Mouse (Mus musculus) MEL (cell line): Measurements from ENCODE around the gene Ubash3b. TPM values are rescaled to one million over a fixed set of nuclear protein-coding genes. Genes with fewer than 3 reads are reported as not detected.

Source experiments
- DNase-seq: peaks from one replicate; pipeline ENCODE4 v3.0.0; 2011; ENCODE audit warnings: low read depth, low spot score
- H3K27ac ChIP-seq: 2 replicates; pipeline ENCODE4 v1.5.1; 2012; ENCODE audit warnings: low read depth, mild to moderate bottlenecking, control low read depth, low read length, moderate library complexity; ENCODE audit not compliant: control insufficient read depth
- H3K27me3 ChIP-seq, 2 experiments: fragments of 150-350 bp in 1 of 2; sonication (generic) in 1 of 2; 2 replicates each; pipeline ENCODE4 v1.6.1; 2012; ENCODE audit warnings: low read length in 2 of 2, mild to moderate bottlenecking in 2 of 2, improper control_type of control experiment in 1 of 2, moderate library complexity in 1 of 2; ENCODE audit not compliant: insufficient read depth in 2 of 2, control insufficient read depth in 1 of 2
- H3K36me3 ChIP-seq, 2 experiments: 2 replicates each; pipeline ENCODE4 v1.6.1; 2012 to 2014; ENCODE audit warnings: low read length in 2 of 2, improper control_type of control experiment in 1 of 2, inconsistent platforms in 1 of 2, mild to moderate bottlenecking in 1 of 2; ENCODE audit not compliant: insufficient read depth in 2 of 2, control insufficient read depth in 1 of 2
- H3K4me1 ChIP-seq, 2 experiments: fragments of 150-350 bp in 1 of 2; sonication (generic) in 1 of 2; 2 replicates each; pipeline ENCODE4 v1.6.1; 2012; ENCODE audit warnings: low read length in 2 of 2, improper control_type of control experiment in 1 of 2, mild to moderate bottlenecking in 1 of 2; ENCODE audit not compliant: insufficient read depth in 2 of 2, control insufficient read depth in 1 of 2
- H3K4me3 ChIP-seq, 2 experiments: fragments of 150-350 bp in 1 of 2; sonication (generic) in 1 of 2; 2 replicates each; pipeline ENCODE4 v1.5.1; 2012; ENCODE audit warnings: low read depth in 2 of 2, low read length in 2 of 2, mild to moderate bottlenecking in 2 of 2, moderate library complexity in 2 of 2, control low read depth in 1 of 2, improper control_type of control experiment in 1 of 2; ENCODE audit not compliant: control insufficient read depth in 1 of 2, insufficient read depth in 1 of 2
- H3K79me2 ChIP-seq: 2 replicates; pipeline ENCODE4 v1.6.1; 2012; ENCODE audit warnings: mild to moderate bottlenecking, low read length, moderate library complexity; ENCODE audit not compliant: control insufficient read depth, poor library complexity, insufficient read depth
- H3K9ac ChIP-seq: 2 replicates; pipeline ENCODE4 v1.6.1; 2012; ENCODE audit warnings: low read depth, mild to moderate bottlenecking, control low read depth, low read length, moderate library complexity; ENCODE audit not compliant: control insufficient read depth, poor library complexity, severe bottlenecking
- H3K9me3 ChIP-seq: fragments of 150-350 bp; sonication (generic); replicated peaks from 2 replicates; pipeline ENCODE4 v1.6.1; 2012; ENCODE audit warnings: mild to moderate bottlenecking, low read length, improper control_type of control experiment, moderate library complexity; ENCODE audit not compliant: insufficient read depth
- BHLHE40 ChIP-seq: IDR thresholded peaks from 2 replicates; pipeline ENCODE4 v1.6.1; 2012; ENCODE audit warnings: low read depth, mild to moderate bottlenecking, inconsistent platforms, low read length, improper control_type of control experiment, borderline replicate concordance
- CHD1 ChIP-seq: IDR thresholded peaks from 2 replicates; pipeline ENCODE4 v1.6.1; 2012; ENCODE audit warnings: low read depth, mild to moderate bottlenecking, inconsistent platforms, low read length, improper control_type of control experiment
- CHD2 ChIP-seq: IDR thresholded peaks from 2 replicates; pipeline ENCODE4 v1.6.1; 2011; ENCODE audit warnings: low read length, improper control_type of control experiment
- CTCF ChIP-seq, 3 experiments: IDR thresholded peaks in 2 of 3; conservative IDR thresholded peaks in 1 of 3; 2 replicates each; pipeline ENCODE4 v1.5.1; 2011 to 2012; ENCODE audit warnings: low read length in 3 of 3, low read depth in 2 of 3, mild to moderate bottlenecking in 2 of 3, improper control_type of control experiment in 1 of 3, inconsistent platforms in 1 of 3, mixed read lengths in 1 of 3, moderate library complexity in 1 of 3; ENCODE audit not compliant: control insufficient read depth in 1 of 3, insufficient read depth in 1 of 3, poor library complexity in 1 of 3, severe bottlenecking in 1 of 3
- E2F4 ChIP-seq: IDR thresholded peaks from 2 replicates; pipeline ENCODE4 v1.6.1; 2011; ENCODE audit warnings: low read depth, low read length, improper control_type of control experiment, borderline replicate concordance
- EP300 ChIP-seq, 2 experiments: IDR thresholded peaks; 2 replicates each; pipeline ENCODE4 v1.6.1; 2011; ENCODE audit warnings: improper control_type of control experiment in 2 of 2, low read length in 2 of 2, low read depth in 1 of 2, mild to moderate bottlenecking in 1 of 2
- ETS1 ChIP-seq: IDR thresholded peaks from 2 replicates; pipeline ENCODE4 v1.6.1; 2012; ENCODE audit warnings: low read depth, mild to moderate bottlenecking, inconsistent platforms, low read length, improper control_type of control experiment, moderate library complexity
- GABPA ChIP-seq: IDR thresholded peaks from 2 replicates; pipeline ENCODE4 v1.6.1; 2012; ENCODE audit warnings: low read depth, mild to moderate bottlenecking, inconsistent platforms, low read length, improper control_type of control experiment, moderate library complexity
- GATA1 ChIP-seq: IDR thresholded peaks from 2 replicates; pipeline ENCODE4 v1.6.1; 2011; ENCODE audit warnings: low read depth, low read length, improper control_type of control experiment
- HCFC1 ChIP-seq: IDR thresholded peaks from 2 replicates; pipeline ENCODE4 v1.6.1; 2012; ENCODE audit warnings: low read depth, mild to moderate bottlenecking, inconsistent platforms, low read length, improper control_type of control experiment, moderate library complexity
- JUND ChIP-seq: IDR thresholded peaks from 2 replicates; pipeline ENCODE4 v1.6.1; 2011; ENCODE audit warnings: low read depth, mild to moderate bottlenecking, improper control_type of control experiment, low read length
- KAT2A ChIP-seq: conservative IDR thresholded peaks from 2 replicates; pipeline ENCODE4 v1.6.1; 2012; ENCODE audit warnings: low read depth, low read length, improper control_type of control experiment, inconsistent platforms
- MAX ChIP-seq: IDR thresholded peaks from 2 replicates; pipeline ENCODE4 v1.6.1; 2011; ENCODE audit warnings: low read length, improper control_type of control experiment
- MAZ ChIP-seq: IDR thresholded peaks from 2 replicates; pipeline ENCODE4 v1.6.1; 2012; ENCODE audit warnings: low read depth, mild to moderate bottlenecking, inconsistent platforms, low read length, improper control_type of control experiment
- MEF2A ChIP-seq: IDR thresholded peaks from 2 replicates; pipeline ENCODE4 v1.6.1; 2014; ENCODE audit warnings: low read depth, mild to moderate bottlenecking, inconsistent platforms, low read length, improper control_type of control experiment; ENCODE audit not compliant: poor library complexity, insufficient replicate concordance, severe bottlenecking; ENCODE audit errors: extremely low read depth
- MYB ChIP-seq: IDR thresholded peaks from 2 replicates; pipeline ENCODE4 v1.6.1; 2011; ENCODE audit warnings: mild to moderate bottlenecking, low read depth, low read length, improper control_type of control experiment
- MYC ChIP-seq: IDR thresholded peaks from 2 replicates; pipeline ENCODE4 v1.6.1; 2011; ENCODE audit warnings: low read depth, mild to moderate bottlenecking, low read length, improper control_type of control experiment, moderate library complexity
- NELFE ChIP-seq: IDR thresholded peaks from 2 replicates; pipeline ENCODE4 v1.6.1; 2011; ENCODE audit warnings: low read depth, low read length, improper control_type of control experiment
- POLR2AphosphoS2 ChIP-seq: IDR thresholded peaks from 2 replicates; pipeline ENCODE4 v1.6.1; 2011; ENCODE audit warnings: low read length, improper control_type of control experiment
- POLR2AphosphoS5 ChIP-seq: IDR thresholded peaks from 2 replicates; pipeline ENCODE4 v1.6.1; 2012; ENCODE audit warnings: low read depth, borderline replicate concordance, mild to moderate bottlenecking, inconsistent platforms, low read length, moderate library complexity, mixed read lengths
- RAD21 ChIP-seq: IDR thresholded peaks from 2 replicates; pipeline ENCODE4 v1.6.1; 2011; ENCODE audit warnings: mild to moderate bottlenecking, low read depth, low read length, improper control_type of control experiment
- RCOR1 ChIP-seq: IDR thresholded peaks from 2 replicates; pipeline ENCODE4 v1.6.1; 2012; ENCODE audit warnings: low read depth, mild to moderate bottlenecking, inconsistent platforms, low read length, improper control_type of control experiment
- SIN3A ChIP-seq: IDR thresholded peaks from 2 replicates; pipeline ENCODE4 v1.6.1; 2012; ENCODE audit warnings: low read length, improper control_type of control experiment, inconsistent platforms
- SMC3 ChIP-seq: IDR thresholded peaks from 2 replicates; pipeline ENCODE4 v1.6.1; 2011; ENCODE audit warnings: low read depth, low read length, improper control_type of control experiment
- TAL1 ChIP-seq: IDR thresholded peaks from 2 replicates; pipeline ENCODE4 v1.6.1; 2012; ENCODE audit warnings: mild to moderate bottlenecking, inconsistent platforms, low read length, moderate library complexity, mixed read lengths
- TBP ChIP-seq: IDR thresholded peaks from 2 replicates; pipeline ENCODE4 v1.8.0; 2011; ENCODE audit warnings: low read depth, low read length, improper control_type of control experiment
- TCF12 ChIP-seq: IDR thresholded peaks from 2 replicates; pipeline ENCODE4 v1.6.1; 2014; ENCODE audit warnings: low read depth, mild to moderate bottlenecking, inconsistent platforms, low read length, improper control_type of control experiment, moderate library complexity
- USF1 ChIP-seq: IDR thresholded peaks from 2 replicates; pipeline ENCODE4 v1.6.1; 2014; ENCODE audit warnings: low read depth, mild to moderate bottlenecking, inconsistent platforms, low read length, improper control_type of control experiment, moderate library complexity
- USF2 ChIP-seq, 2 experiments: IDR thresholded peaks; 2 replicates each; pipeline ENCODE4 v1.6.1; 2011 to 2012; ENCODE audit warnings: improper control_type of control experiment in 2 of 2, low read length in 2 of 2, borderline replicate concordance in 1 of 2, inconsistent platforms in 1 of 2, low read depth in 1 of 2, mild to moderate bottlenecking in 1 of 2; ENCODE audit not compliant: insufficient read depth in 1 of 2
- ZC3H11A ChIP-seq: IDR thresholded peaks from 2 replicates; pipeline ENCODE4 v1.6.1; 2012; ENCODE audit warnings: low read depth, mild to moderate bottlenecking, inconsistent platforms, low read length, improper control_type of control experiment
- ZKSCAN1 ChIP-seq: IDR thresholded peaks from 2 replicates; pipeline ENCODE4 v1.6.1; 2012; ENCODE audit warnings: low read depth, mild to moderate bottlenecking, inconsistent platforms, low read length, improper control_type of control experiment, moderate library complexity
- ZNF384 ChIP-seq: IDR thresholded peaks from 2 replicates; pipeline ENCODE4 v1.6.1; 2012; ENCODE audit warnings: low read depth, mild to moderate bottlenecking, inconsistent platforms, low read length, improper control_type of control experiment
- polyA plus RNA-seq, 2 experiments: library from polyadenylated mRNA; stranded (reverse) in 1 of 2; unstranded in 1 of 2; fragments of >175 nt in 1 of 2; fragments of >200 nt in 1 of 2; gene quantifications; 2 replicates each; pipeline versions ENCODE4 v1.2.1 to v1.2.4; 2012; ENCODE audit warnings: low replicate concordance in 2 of 2, low read depth in 1 of 2; ENCODE audit not compliant: insufficient read length in 2 of 2, insufficient read depth in 1 of 2, missing spikeins in 1 of 2
- total RNA-seq: library from RNA; depleted of rRNA; stranded (reverse); fragments of 300-350 nt; gene quantifications from 2 replicates; pipeline ENCODE4 v1.2.3, GENCODE M21; 2012

Gene Ubash3b
- total and polyA plus RNA-seq, 3 experiments, result 5.4 to 11.3 TPM; not detected in 1

DNA sequence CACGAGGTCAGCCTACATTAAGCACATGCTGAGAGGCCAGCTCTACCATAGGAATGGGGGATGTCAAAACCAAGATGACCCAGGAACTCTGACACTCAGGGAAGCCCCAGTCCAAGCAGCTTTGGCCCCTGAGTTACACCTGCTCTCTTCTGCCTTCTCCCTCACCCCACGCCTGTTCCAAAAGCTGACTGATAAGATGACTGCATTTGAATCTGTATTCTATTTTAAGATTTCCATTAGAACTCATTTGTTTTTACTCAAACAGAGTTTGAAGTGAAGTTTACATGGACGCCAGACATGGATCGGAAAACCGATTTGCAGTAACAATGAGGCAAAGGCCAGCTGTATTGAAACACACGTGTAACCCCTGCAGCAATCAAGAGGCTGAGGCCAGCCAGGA lies 41.5 kb downstream of the Ubash3b start:
- Histone ChIP-seq H3K79me2 (no peaks in the 10 kb centered on the region), H3K9ac (no peak overlapping the region), H3K9me3 (no peaks in the 10 kb centered on the region), H3K27ac (no peak overlapping the region), H3K27me3 (no peaks in the 10 kb centered on the region), H3K4me1 (peaks cover 4 to 44% of the 10 kb centered on the region in 2 experiments), H3K36me3 (peaks cover 0 to 33% of the 10 kb centered on the region in 2 experiments; a peak in 2 of 4 replicates), H3K4me3 (no peak overlapping the region)
- TF ChIP-seq SMC3, result no peak
- no peak for TF ChIP-seq TBP
- DNase-seq, result no peak

DNA sequence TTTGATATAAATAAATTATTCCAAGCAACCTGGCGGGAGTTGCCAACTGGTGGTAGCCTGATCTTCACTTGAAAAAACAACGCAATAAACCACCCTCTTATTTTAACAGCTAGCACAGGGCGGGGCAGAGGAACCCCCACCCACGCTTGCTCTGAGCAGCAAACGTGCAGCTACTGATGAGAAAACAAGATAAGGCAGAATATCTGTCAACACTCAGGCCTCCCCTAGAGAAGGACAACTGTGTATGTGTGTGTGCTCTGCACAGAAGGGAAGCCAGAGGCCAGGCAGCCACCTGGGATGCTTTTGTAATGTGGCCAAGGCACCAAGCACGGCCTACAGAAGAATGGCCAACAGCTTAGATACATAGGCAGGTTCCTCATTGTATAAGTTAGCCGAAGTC lies 43.4 kb downstream of the Ubash3b start:
- H3K27me3 ChIP-seq, result no peaks in the 10 kb centered on the region
- H3K27ac ChIP-seq, result peak overlapping the region; percentile 74
- peaks cover 2 to 41% of the 10 kb centered on the region in 2 experiments for H3K4me1 ChIP-seq
- 0 out of 4 replicates have a peak overlapping the region, but pooled peaks of 1 of the 2 experiments have one; percentile 3 for H3K4me3 ChIP-seq
- peak; percentile 86 for DNase-seq
- no peaks in the 10 kb centered on the region for H3K9me3 ChIP-seq
- no peak overlapping the region; the same call in 1 of the 2 replicates for H3K9ac ChIP-seq
- no peaks in the 10 kb centered on the region for H3K79me2 ChIP-seq
- H3K36me3 ChIP-seq, result peaks cover 0 to 30% of the 10 kb centered on the region in 2 experiments; a peak in 2 of 4 replicates
- peak; percentile 82 for TF ChIP-seq ETS1
- TF ChIP-seq EP300 (IDR thresholded peaks at IDR 0.05; ENCODE audit: low read depth in 1 of 2, low read length in 2 of 2), result peak; percentile 71 to 88
- no peak for TF ChIP-seq CTCF (IDR thresholded peaks at IDR 0.05 in 2 of 3, conservative IDR thresholded peaks at IDR 0.05 in 1 of 3; ENCODE audit: control insufficient read depth in 1 of 3, insufficient read depth in 1 of 3, low read depth in 2 of 3, low read length in 3 of 3, poor library complexity in 1 of 3, severe bottlenecking in 1 of 3)
- no peak for TF ChIP-seq KAT2A
- TF ChIP-seq CHD1, result no peak
- no peak for TF ChIP-seq RAD21
- TF ChIP-seq CHD2, result no peak
- TF ChIP-seq GATA1, result peak; percentile 89
- no peak for TF ChIP-seq USF2 (IDR thresholded peaks at IDR 0.05; ENCODE audit: borderline replicate concordance in 1 of 2, insufficient read depth in 1 of 2, low read depth in 1 of 2, low read length in 2 of 2)
- TF ChIP-seq RCOR1, result no peak
- TF ChIP-seq ZNF384, result no peak
- no peak for TF ChIP-seq ZKSCAN1
- TF ChIP-seq MYC, result 0 out of 2 replicates have a peak, but pooled peaks have one; percentile 51
- no peak for TF ChIP-seq JUND
- no peak for TF ChIP-seq USF1
- TF ChIP-seq E2F4, result no peak
- TF ChIP-seq POLR2AphosphoS5, result no peak
- TF ChIP-seq BHLHE40, result peak; percentile 100
- TF ChIP-seq MYB, result no peak
- peak; percentile 73; the same call in 1 of the 2 replicates for TF ChIP-seq MEF2A
- no peak for TF ChIP-seq NELFE
- TF ChIP-seq HCFC1, result no peak
- peak; percentile 51; the same call in 1 of the 2 replicates for TF ChIP-seq MAX
- TF ChIP-seq TAL1, result peak; percentile 68
- peak; percentile 60; the same call in 1 of the 2 replicates for TF ChIP-seq TCF12
- peak; percentile 85 for TF ChIP-seq SIN3A
- no peak for TF ChIP-seq ZC3H11A
- TF ChIP-seq SMC3, result no peak
- TF ChIP-seq POLR2AphosphoS2, result no peak
- TF ChIP-seq GABPA, result no peak
- peak; percentile 53; the same call in 1 of the 2 replicates for TF ChIP-seq MAZ
